Mouse (Mus musculus): ENCODE measurements around the gene Tcl1b1.
"Not testable (repeated sequence)": the region's sequence is repeated elsewhere in the genome, so short reads cannot be mapped to it uniquely, and the experiment has no call there.

Gene Tcl1b1

GRCm38 (mm10) chr12:105199684-105200497, 40.4 kb downstream of the Tcl1b1 start:
- in situ Hi-C loops (cut with MboI): not testable (repeated sequence)

GRCm38 (mm10) chr12:105201657-105202056, 42.2 kb downstream of the Tcl1b1 start, which contains the start of gene Tcl1b4:
TSS of gene Tcl1b4 (plus strand) at chr12:105201957.
- in situ Hi-C loops (cut with MboI): not testable (repeated sequence)

GRCm38 (mm10) chr12:105207071-105207470, 47.6 kb downstream of the Tcl1b1 start:
- in situ Hi-C loops (cut with MboI): no loop called here

- in situ Hi-C loops (cut with MboI): no loop called here
Observed at GRCm38 (mm10) chr12:105208441-105208840, 49.0 kb downstream of the Tcl1b1 start.

GRCm38 (mm10) chr12:105209231-105209630, 49.7 kb downstream of the Tcl1b1 start:
- in situ Hi-C loops (cut with MboI): no loop called here
